Mouse (Mus musculus) heart, embryonic 11.5 days (tissue): Measurements from ENCODE around the gene Gm5136. TPM values are rescaled to one million over a fixed set of nuclear protein-coding genes. Genes with fewer than 3 reads are reported as not detected.

ENCODE experiments used
- ATAC-seq: fragments of 200-750 bp; cut with Nextera tagmentation; replicated peaks from 2 replicates; pipeline ENCODE4 v1.8.0; 2017; ENCODE audit warnings: moderate library complexity; ENCODE audit not compliant: insufficient number of reproducible peaks, low FRiP score, low TSS enrichment
- H3K27ac ChIP-seq: fragments of 300-500 bp; sonication (generic); 2 replicates; pipeline ENCODE4 v1.5.1; 2014; ENCODE audit warnings: mild to moderate bottlenecking, low read depth, low read length
- H3K27me3 ChIP-seq: fragments of 300-500 bp; sonication (generic); 2 replicates; pipeline ENCODE4 v1.6.1; 2014; ENCODE audit warnings: mild to moderate bottlenecking, low read length, mixed read lengths; ENCODE audit not compliant: control insufficient read depth, insufficient read depth
- H3K36me3 ChIP-seq: fragments of 300-500 bp; sonication (generic); 2 replicates; pipeline ENCODE4 v1.6.1; 2014; ENCODE audit warnings: mild to moderate bottlenecking, low read length, moderate library complexity, mixed read lengths; ENCODE audit not compliant: control insufficient read depth, insufficient read depth
- H3K4me1 ChIP-seq: fragments of 300-500 bp; sonication (generic); 2 replicates; pipeline ENCODE4 v1.6.1; 2014; ENCODE audit warnings: low read length; ENCODE audit not compliant: control insufficient read depth, insufficient read depth
- H3K4me2 ChIP-seq: fragments of 300-500 bp; sonication (generic); 2 replicates; pipeline ENCODE4 v1.6.1; 2014; ENCODE audit warnings: mild to moderate bottlenecking, moderate library complexity
- H3K4me3 ChIP-seq: fragments of 300-500 bp; sonication (generic); 2 replicates; pipeline ENCODE4 v1.5.1; 2014; ENCODE audit warnings: low read depth, low read length
- H3K9ac ChIP-seq: fragments of 300-500 bp; sonication (generic); 2 replicates; pipeline ENCODE4 v1.6.1; 2014; ENCODE audit warnings: mild to moderate bottlenecking, low read depth, low read length, moderate library complexity
- H3K9me3 ChIP-seq: fragments of 300-500 bp; sonication (generic); replicated peaks from 2 replicates; pipeline ENCODE4 v1.6.1; 2016; ENCODE audit warnings: low read length; ENCODE audit not compliant: control insufficient read depth
- WGBS: fragments of 180-500 bp; shearing (Covaris S2); extraction: QIAGEN DNeasy Blood & Tissue Kit; methylation state at CpG from one replicate; pipeline ENCODE4 v1.1.7; 2014; ENCODE audit not compliant: insufficient replicate concordance; 5-methylcytosine and 5-hydroxymethylcytosine counted together
- polyA plus RNA-seq: library from polyadenylated mRNA; unstranded; fragments of >200 nt; fragmentation: Nextera tagmentation; extraction: Ambion mirVana; gene quantifications from 2 replicates; pipeline ENCODE4 v1.2.1, GENCODE M21; 2014

The Gm5136 gene
- polyA plus RNA-seq, 1 experiment from 2014 or later = not detected

- no peak for ATAC-seq
- H3K4me3 ChIP-seq = no peak overlapping the region
- WGBS = 54% methylated on average over 5 of the region's 5 CpGs
- no peaks in the 10 kb centered on the region for H3K9me3 ChIP-seq
- no peaks in the 10 kb centered on the region for H3K4me1 ChIP-seq
- H3K27ac ChIP-seq = no peak overlapping the region
- H3K36me3 ChIP-seq = no peaks in the 10 kb centered on the region
- H3K27me3 ChIP-seq = no peaks in the 10 kb centered on the region
- no peak overlapping the region for H3K9ac ChIP-seq
- no peak overlapping the region for H3K4me2 ChIP-seq
Measured at GRCm38 (mm10) chr10:108697062-108697461, 2.9 kb downstream of the Gm5136 start.

GRCm38 (mm10) chr10:108690954-108691353 is 9.0 kb downstream of the Gm5136 start:
- Histone ChIP-seq H3K4me1 (no peaks in the 10 kb centered on the region), H3K36me3 (no peaks in the 10 kb centered on the region), H3K4me2 (no peak overlapping the region), H3K27ac (no peak overlapping the region), H3K9me3 (no peaks in the 10 kb centered on the region), H3K27me3 (no peaks in the 10 kb centered on the region), H3K9ac (no peak overlapping the region), H3K4me3 (no peak overlapping the region)
- no peak for ATAC-seq
- WGBS = 72% methylated on average over 9 of the region's 9 CpGs

DNA sequence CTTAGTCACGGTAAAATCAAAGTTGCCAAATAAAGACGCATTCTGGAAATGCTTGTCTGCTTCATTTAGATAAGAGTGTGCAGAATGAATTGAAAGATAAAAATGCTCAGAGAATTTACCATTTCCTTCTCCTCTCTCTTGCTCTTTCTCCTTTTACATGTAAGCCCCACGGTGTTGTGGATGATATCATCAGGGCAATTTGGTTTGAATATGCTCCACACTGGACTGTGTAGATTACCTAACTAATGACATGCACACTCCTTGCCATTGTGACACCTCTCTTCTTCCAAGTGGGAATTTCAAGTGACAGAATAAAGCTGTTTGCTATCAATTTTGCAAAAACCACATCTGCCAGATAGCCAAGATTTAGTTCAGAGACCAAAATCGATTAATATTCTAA is 13.3 kb downstream of the Gm5136 start:
- no peak overlapping the region for H3K27ac ChIP-seq
- no peak overlapping the region for H3K4me2 ChIP-seq
- 54% methylated on average over 4 of the region's 4 CpGs for WGBS
- no peaks in the 10 kb centered on the region for H3K36me3 ChIP-seq
- H3K4me1 ChIP-seq = no peaks in the 10 kb centered on the region
- no peak overlapping the region for H3K4me3 ChIP-seq
- H3K9ac ChIP-seq = no peak overlapping the region
- H3K27me3 ChIP-seq = no peaks in the 10 kb centered on the region
- ATAC-seq = no peak
- no peaks in the 10 kb centered on the region for H3K9me3 ChIP-seq

- H3K4me2 ChIP-seq = no peak overlapping the region
- no peaks in the 10 kb centered on the region for H3K27me3 ChIP-seq
- no peaks in the 10 kb centered on the region for H3K36me3 ChIP-seq
- H3K9ac ChIP-seq = no peak overlapping the region
- H3K9me3 ChIP-seq = no peaks in the 10 kb centered on the region
- H3K27ac ChIP-seq = no peak overlapping the region
- peak; percentile 67 for ATAC-seq
- no peak overlapping the region for H3K4me3 ChIP-seq
- 36% methylated on average over 14 of the region's 14 CpGs for WGBS
- H3K4me1 ChIP-seq = peaks cover 12% of the 10 kb centered on the region; the same call in 1 of the 2 replicates
Measured at GRCm38 (mm10) chr10:108679675-108680390, 20.1 kb downstream of the Gm5136 start.

GRCm38 (mm10) chr10:108677053-108677452 is 22.9 kb downstream of the Gm5136 start:
- no peak for ATAC-seq
- Histone ChIP-seq H3K9ac (no peak overlapping the region), H3K27me3 (no peaks in the 10 kb centered on the region), H3K9me3 (no peaks in the 10 kb centered on the region), H3K27ac (no peak overlapping the region), H3K4me1 (peaks cover 12% of the 10 kb centered on the region), H3K36me3 (no peaks in the 10 kb centered on the region), H3K4me2 (no peak overlapping the region), H3K4me3 (no peak overlapping the region)
- WGBS = 74% methylated on average over 8 of the region's 8 CpGs

- Histone ChIP-seq H3K9ac (no peak overlapping the region), H3K4me2 (no peak overlapping the region), H3K4me1 (no peaks in the 10 kb centered on the region), H3K9me3 (no peaks in the 10 kb centered on the region), H3K4me3 (no peak overlapping the region), H3K36me3 (no peaks in the 10 kb centered on the region), H3K27me3 (no peaks in the 10 kb centered on the region), H3K27ac (no peak overlapping the region)
- 84% methylated on average over 3 of the region's 3 CpGs for WGBS
- ATAC-seq = no peak
Measured at GRCm38 (mm10) chr10:108668944-108669343, 31.0 kb downstream of the Gm5136 start.

GRCm38 (mm10) chr10:108660295-108660694 is 39.7 kb downstream of the Gm5136 start:
- Histone ChIP-seq H3K36me3 (no peaks in the 10 kb centered on the region), H3K27me3 (no peaks in the 10 kb centered on the region), H3K4me1 (no peaks in the 10 kb centered on the region), H3K27ac (no peak overlapping the region), H3K4me2 (no peak overlapping the region), H3K4me3 (no peak overlapping the region), H3K9ac (no peak overlapping the region), H3K9me3 (no peaks in the 10 kb centered on the region)
- ATAC-seq = no peak
- 64% methylated on average over 3 of the region's 3 CpGs for WGBS

GRCm38 (mm10) chr10:108658300-108658699 is 41.7 kb downstream of the Gm5136 start:
- H3K9ac ChIP-seq = no peak overlapping the region
- no peaks in the 10 kb centered on the region for H3K27me3 ChIP-seq
- no peak overlapping the region for H3K27ac ChIP-seq
- no peaks in the 10 kb centered on the region for H3K36me3 ChIP-seq
- no peaks in the 10 kb centered on the region for H3K9me3 ChIP-seq
- H3K4me3 ChIP-seq = no peak overlapping the region
- no peak for ATAC-seq
- WGBS = 59% methylated on average over 2 of the region's 2 CpGs
- no peak overlapping the region for H3K4me2 ChIP-seq
- no peaks in the 10 kb centered on the region for H3K4me1 ChIP-seq

GRCm38 (mm10) chr10:108657669-108658068 is 42.3 kb downstream of the Gm5136 start:
- no peak overlapping the region for H3K9ac ChIP-seq
- no peaks in the 10 kb centered on the region for H3K4me1 ChIP-seq
- ATAC-seq = no peak

More at GRCm38 (mm10) chr10:108657669-108658068, 42.3 kb downstream of the Gm5136 start:
- no peak overlapping the region for H3K4me2 ChIP-seq
- H3K4me3 ChIP-seq = no peak overlapping the region
- H3K27ac ChIP-seq = no peak overlapping the region
- no peaks in the 10 kb centered on the region for H3K9me3 ChIP-seq
- H3K36me3 ChIP-seq = no peaks in the 10 kb centered on the region
- no peaks in the 10 kb centered on the region for H3K27me3 ChIP-seq
